Mouse (Mus musculus) neutrophil, adult 59 days (primary cell): ENCODE data around the gene Duox2. TPM values are rescaled to one million over a fixed set of nuclear protein-coding genes. Genes with fewer than 3 reads are reported as not detected.

Experiments used
- total RNA-seq, 2 experiments: library from RNA; stranded (reverse); gene quantifications; 1 replicate in 1 of 2; 2 replicates in 1 of 2; pipeline ENCODE4 v1.2.4; 2023

Duox2 gene
- not detected for total RNA-seq

GRCm38 (mm10) chr2:122298096-122298499, at the start of gene Duox2:
TSS of gene Duox2 (minus strand) at chr2:122298449.

GRCm38 (mm10) chr2:122315372-122315771, 17.1 kb upstream of the Duox2 start, which contains the start of gene Duox1:
TSS of gene Duox1 (plus strand) at chr2:122315672.

GRCm38 (mm10) chr2:122313536-122313935, 15.3 kb upstream of the Duox2 start, which contains the start of gene Duoxa1:
TSS of gene Duoxa1 (minus strand) at chr2:122313730.

GRCm38 (mm10) chr2:122298596-122299490, 594 bp upstream of the Duox2 start, which contains the start of gene Duoxa2:
TSS of gene Duoxa2 (plus strand) at chr2:122298900.

GRCm38 (mm10) chr2:122234611-122235288, 63.5 kb downstream of the Duox2 start, which contains the start of gene Sord:
TSS of gene Sord (plus strand) at chr2:122234749.

Other genes with a start within 250 kb of the Duox2 start
- gene Spg11, start 180.1 kb downstream of the Duox2 start, total RNA-seq, result 10 to 100 TPM; 25.1 to 25.4 TPM
- gene B2m, start 150.8 kb downstream of the Duox2 start, total RNA-seq, result 1,000 to 10,000 TPM; 1,167 to 1,220 TPM
- under 1 TPM in 1 of 2 experiments, not detected in 1; 0.27 TPM for gene Trim69, start 137.7 kb downstream of the Duox2 start, total RNA-seq
- gene Patl2, start 112.3 kb downstream of the Duox2 start, total RNA-seq, result not detected
- gene Terb2, start 112.2 kb downstream of the Duox2 start, total RNA-seq, result not detected
- gene Sord, start 63.7 kb downstream of the Duox2 start, total RNA-seq, result 10 to 100 TPM; 17.1 to 19.6 TPM
- gene Duoxa2, start 451 bp upstream of the Duox2 start, total RNA-seq, result not detected
- not detected for gene Duoxa1, start 15.3 kb upstream of the Duox2 start, total RNA-seq
- not detected for gene Duox1, start 17.2 kb upstream of the Duox2 start, total RNA-seq
- 1 to 10 TPM; 1.3 to 3.0 TPM for gene Shf, start 70.7 kb upstream of the Duox2 start, total RNA-seq
- 10 to 100 TPM; 38.5 to 43.5 TPM for gene Slc28a2, start 128.0 kb upstream of the Duox2 start, total RNA-seq
- 1 to 10 TPM; 4.4 to 5.8 TPM for gene Gm14085, start 186.5 kb upstream of the Duox2 start, total RNA-seq